Mouse (Mus musculus) neural tube, embryonic 15.5 days (tissue): Measurements from ENCODE around the gene Ugt1a7c. TPM values are rescaled to one million over a fixed set of nuclear protein-coding genes. Genes with fewer than 3 reads are reported as not detected.

Experiments
- ATAC-seq: fragments of 200-750 bp; cut with Nextera tagmentation; 2 replicates; pipeline ENCODE4 v1.8.0; 2017; ENCODE audit warnings: mild to moderate bottlenecking, moderate TSS enrichment, moderate library complexity; ENCODE audit not compliant: low FRiP score
- H3K27ac ChIP-seq: fragments of 300-500 bp; sonication (generic); replicated peaks from 2 replicates; pipeline ENCODE4 v1.5.1; 2015; ENCODE audit warnings: mild to moderate bottlenecking, inconsistent platforms
- H3K27me3 ChIP-seq: fragments of 300-500 bp; sonication (generic); replicated peaks from 2 replicates; pipeline ENCODE4 v1.6.1; 2015; ENCODE audit warnings: inconsistent platforms
- H3K36me3 ChIP-seq: fragments of 300-500 bp; sonication (generic); 2 replicates; pipeline ENCODE4 v1.6.1; 2015; ENCODE audit warnings: inconsistent platforms
- H3K4me1 ChIP-seq: fragments of 300-500 bp; sonication (generic); 2 replicates; pipeline ENCODE4 v1.6.1; 2015; ENCODE audit warnings: inconsistent platforms
- H3K4me2 ChIP-seq: fragments of 300-500 bp; sonication (generic); 2 replicates; pipeline ENCODE4 v1.6.1; 2015; ENCODE audit warnings: inconsistent platforms, mild to moderate bottlenecking, moderate library complexity
- H3K4me3 ChIP-seq: fragments of 300-500 bp; sonication (generic); replicated peaks from 2 replicates; pipeline ENCODE4 v1.5.1; 2015; ENCODE audit warnings: mild to moderate bottlenecking, inconsistent platforms
- H3K9ac ChIP-seq: fragments of 300-500 bp; sonication (generic); replicated peaks from 2 replicates; pipeline ENCODE4 v1.6.1; 2015; ENCODE audit warnings: mild to moderate bottlenecking, inconsistent platforms
- H3K9me3 ChIP-seq: fragments of 300-500 bp; sonication (generic); replicated peaks from 2 replicates; pipeline ENCODE4 v1.6.1; 2016; ENCODE audit warnings: inconsistent platforms
- WGBS: fragments of 180-500 bp; shearing (Covaris S2); methylation state at CpG from one replicate; pipeline ENCODE4 v1.1.7; 2015; ENCODE audit warnings: mixed read lengths; 5-methylcytosine and 5-hydroxymethylcytosine counted together
- polyA plus RNA-seq: library from polyadenylated mRNA; unstranded; fragments of >200 nt; fragmentation: Nextera tagmentation; extraction: Ambion mirVana; gene quantifications from 2 replicates; pipeline ENCODE4 v1.2.1, GENCODE M21; 2015

The Ugt1a7c gene
- polyA plus RNA-seq, 1 experiment from 2014 or later, result 1.5 TPM

DNA sequence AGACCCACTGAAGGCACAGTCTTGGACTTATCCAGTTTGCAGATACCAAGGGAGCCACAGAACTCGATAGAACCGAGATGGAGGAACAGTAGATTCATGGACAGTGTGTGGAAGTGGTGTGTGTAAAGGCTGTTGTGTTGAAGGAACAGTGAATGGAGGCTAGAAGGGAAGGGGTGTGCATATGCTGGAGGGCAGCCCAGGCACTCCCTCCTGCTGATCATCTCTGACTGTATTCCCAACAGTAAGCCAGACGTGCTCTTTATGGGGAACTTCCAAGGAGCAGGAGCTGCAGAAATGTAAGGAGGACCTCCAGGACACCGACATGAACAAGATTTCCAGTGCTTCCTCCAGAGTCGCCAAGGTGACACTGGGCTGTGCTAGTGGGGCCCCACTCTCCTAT is 155.2 kb downstream of the Ugt1a7c start:
- ATAC-seq, result no peak
- H3K4me2 ChIP-seq, result no peak overlapping the region
- H3K9me3 ChIP-seq, result peaks cover 84% of the 10 kb centered on the region
- no peaks in the 10 kb centered on the region for H3K36me3 ChIP-seq
- H3K27me3 ChIP-seq, result no peaks in the 10 kb centered on the region
- no peaks in the 10 kb centered on the region for H3K4me1 ChIP-seq
- 83% methylated on average over 5 of the region's 5 CpGs for WGBS
- no peak overlapping the region for H3K9ac ChIP-seq
- H3K4me3 ChIP-seq, result no peak overlapping the region
- H3K27ac ChIP-seq, result no peak overlapping the region

GRCm38 (mm10) chr1:88253106-88253505 is 158.2 kb downstream of the Ugt1a7c start:
- H3K4me2 ChIP-seq, result no peak overlapping the region
- H3K9ac ChIP-seq, result no peak overlapping the region
- WGBS, result 78% methylated on average over 8 of the region's 8 CpGs
- peaks cover 66% of the 10 kb centered on the region for H3K9me3 ChIP-seq
- H3K4me1 ChIP-seq, result no peaks in the 10 kb centered on the region
- H3K27ac ChIP-seq, result no peak overlapping the region
- H3K4me3 ChIP-seq, result no peak overlapping the region
- H3K27me3 ChIP-seq, result no peaks in the 10 kb centered on the region
- ATAC-seq, result no peak
- no peaks in the 10 kb centered on the region for H3K36me3 ChIP-seq

GRCm38 (mm10) chr1:88253540-88253939 is 158.7 kb downstream of the Ugt1a7c start:
- Histone ChIP-seq H3K27me3 (no peaks in the 10 kb centered on the region), H3K4me1 (no peaks in the 10 kb centered on the region), H3K4me2 (no peak overlapping the region), H3K27ac (no peak overlapping the region), H3K36me3 (no peaks in the 10 kb centered on the region), H3K9me3 (peaks cover 62% of the 10 kb centered on the region), H3K9ac (no peak overlapping the region), H3K4me3 (no peak overlapping the region)
- no peak for ATAC-seq
- 76% methylated on average over 6 of the region's 6 CpGs for WGBS

DNA sequence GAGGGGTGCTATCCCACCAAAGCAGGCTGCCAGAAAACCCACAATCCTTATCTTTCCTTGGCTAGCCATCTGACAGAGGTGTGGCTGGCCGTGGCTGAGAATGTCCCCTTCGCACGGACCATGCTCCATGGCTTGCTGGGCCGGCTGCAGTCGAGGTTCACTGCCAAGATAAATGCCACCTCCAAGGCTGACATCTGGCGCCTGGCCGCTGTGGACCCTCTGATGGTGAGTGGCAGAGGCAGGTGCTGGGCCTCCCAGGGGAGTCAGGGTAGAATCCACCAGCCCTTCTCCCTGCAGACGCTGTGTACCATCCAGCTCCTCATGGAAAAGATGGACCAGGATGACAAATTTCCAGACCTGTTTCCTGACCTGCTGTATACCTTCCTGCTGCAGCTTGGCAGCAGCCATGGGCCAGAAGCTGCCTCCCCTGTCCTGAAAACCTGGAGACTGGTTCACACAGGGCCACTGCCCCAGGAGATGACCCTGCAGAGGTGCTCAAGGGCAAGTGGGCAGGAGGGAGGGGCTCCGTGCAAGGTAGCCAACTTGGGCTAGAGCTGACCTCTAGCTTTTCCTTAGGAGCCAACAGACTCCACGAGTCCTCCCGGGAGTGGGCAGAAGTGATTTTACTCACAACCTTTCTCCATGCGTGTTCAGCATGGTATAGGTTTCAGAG is 160.1 kb downstream of the Ugt1a7c start:
- ATAC-seq, result no peak
- no peak overlapping the region for H3K4me3 ChIP-seq
- no peak overlapping the region for H3K9ac ChIP-seq
- peaks cover 48% of the 10 kb centered on the region for H3K9me3 ChIP-seq
- no peaks in the 10 kb centered on the region for H3K27me3 ChIP-seq
- 90% methylated on average over 12 of the region's 12 CpGs for WGBS
- H3K36me3 ChIP-seq, result peaks cover under 1% of the 10 kb centered on the region
- H3K4me2 ChIP-seq, result no peak overlapping the region
- no peak overlapping the region for H3K27ac ChIP-seq
- H3K4me1 ChIP-seq, result peaks cover 6% of the 10 kb centered on the region

GRCm38 (mm10) chr1:88255466-88255857 is 160.6 kb downstream of the Ugt1a7c start:
- ATAC-seq, result no peak
- H3K27ac ChIP-seq, result no peak overlapping the region
- H3K4me3 ChIP-seq, result no peak overlapping the region
- no peaks in the 10 kb centered on the region for H3K27me3 ChIP-seq
- peaks cover 6% of the 10 kb centered on the region for H3K4me1 ChIP-seq
- no peak overlapping the region for H3K9ac ChIP-seq
- H3K4me2 ChIP-seq, result no peak overlapping the region
- 64% methylated on average over 2 of the region's 2 CpGs for WGBS
- peaks cover 5% of the 10 kb centered on the region for H3K36me3 ChIP-seq
- H3K9me3 ChIP-seq, result peaks cover 43% of the 10 kb centered on the region

GRCm38 (mm10) chr1:88255989-88256754 is 161.3 kb downstream of the Ugt1a7c start:
- Histone ChIP-seq H3K9me3 (peaks cover 36% of the 10 kb centered on the region), H3K27ac (no peak overlapping the region), H3K4me1 (peaks cover 6% of the 10 kb centered on the region), H3K4me3 (no peak overlapping the region), H3K9ac (no peak overlapping the region), H3K36me3 (peaks cover 12% of the 10 kb centered on the region), H3K4me2 (no peak overlapping the region), H3K27me3 (no peaks in the 10 kb centered on the region)
- 83% methylated on average over 13 of the region's 13 CpGs for WGBS
- no peak for ATAC-seq

DNA sequence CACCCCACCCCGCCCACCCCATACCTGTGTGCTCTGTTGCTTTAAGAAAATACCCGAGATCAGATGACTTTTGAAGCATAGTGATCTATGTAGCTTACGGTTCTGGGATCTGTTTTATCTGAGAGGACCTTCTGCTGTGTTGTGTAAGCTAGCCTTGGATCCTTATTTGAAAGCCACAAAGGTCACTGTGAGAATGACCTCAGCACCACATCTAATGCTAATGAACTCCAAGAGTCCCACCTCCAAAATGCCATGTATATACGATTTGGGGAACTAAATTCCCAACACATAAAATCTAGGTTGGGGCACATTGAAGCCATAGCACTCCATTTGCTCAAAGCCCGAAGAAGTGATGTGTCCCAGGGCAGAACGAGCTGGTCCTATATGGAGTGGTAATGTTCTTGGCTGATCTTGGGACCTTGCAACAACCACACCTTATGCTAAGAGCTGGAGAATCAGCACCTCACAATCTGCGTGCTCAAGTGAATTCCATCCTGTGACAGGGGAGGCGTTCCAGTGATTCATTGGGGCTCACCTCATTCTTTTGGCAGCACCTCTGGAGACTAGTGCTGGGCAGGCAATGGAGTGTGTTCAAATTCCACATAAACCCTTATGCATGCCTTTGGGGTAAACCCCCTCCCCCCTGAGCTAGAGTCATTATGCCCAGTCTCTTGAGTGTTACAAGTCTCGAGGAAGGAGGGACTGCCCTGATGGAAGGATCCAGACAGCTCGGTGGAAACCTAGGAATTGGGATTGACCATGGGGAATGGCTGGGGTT is 162.2 kb downstream of the Ugt1a7c start:
- Histone ChIP-seq H3K27ac (no peak overlapping the region), H3K4me1 (peaks cover 6% of the 10 kb centered on the region), H3K36me3 (peaks cover 20% of the 10 kb centered on the region), H3K27me3 (no peaks in the 10 kb centered on the region), H3K9me3 (peaks cover 33% of the 10 kb centered on the region), H3K4me3 (no peak overlapping the region), H3K4me2 (no peak overlapping the region), H3K9ac (no peak overlapping the region)
- WGBS, result 82% methylated on average over 10 of the region's 10 CpGs
- ATAC-seq, result no peak

DNA sequence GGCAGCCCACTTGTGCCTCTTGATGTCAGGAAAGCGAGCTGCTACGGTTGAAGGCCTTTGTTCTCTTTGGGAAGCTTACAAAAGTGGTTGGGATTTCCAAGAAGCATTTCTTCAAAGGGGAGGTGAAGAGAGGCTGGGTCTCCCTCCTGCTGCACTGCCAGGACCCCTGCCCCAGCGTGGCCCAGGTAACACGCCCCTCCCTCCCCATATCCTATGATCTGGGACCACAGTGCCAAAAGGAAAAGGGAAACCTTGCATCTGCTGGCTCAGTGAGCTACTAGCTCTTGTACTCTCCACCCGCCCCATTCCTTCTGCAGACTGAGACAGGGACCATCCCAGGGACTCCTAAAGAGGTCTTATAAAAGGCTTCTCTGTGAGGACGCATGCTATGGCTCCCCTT is 162.8 kb downstream of the Ugt1a7c start:
- Histone ChIP-seq H3K4me2 (no peak overlapping the region), H3K4me3 (no peak overlapping the region), H3K9me3 (peaks cover 27% of the 10 kb centered on the region), H3K9ac (no peak overlapping the region), H3K27ac (no peak overlapping the region), H3K36me3 (peaks cover 26% of the 10 kb centered on the region), H3K4me1 (peaks cover 6% of the 10 kb centered on the region), H3K27me3 (no peaks in the 10 kb centered on the region)
- 83% methylated on average over 6 of the region's 6 CpGs for WGBS
- ATAC-seq, result no peak

DNA sequence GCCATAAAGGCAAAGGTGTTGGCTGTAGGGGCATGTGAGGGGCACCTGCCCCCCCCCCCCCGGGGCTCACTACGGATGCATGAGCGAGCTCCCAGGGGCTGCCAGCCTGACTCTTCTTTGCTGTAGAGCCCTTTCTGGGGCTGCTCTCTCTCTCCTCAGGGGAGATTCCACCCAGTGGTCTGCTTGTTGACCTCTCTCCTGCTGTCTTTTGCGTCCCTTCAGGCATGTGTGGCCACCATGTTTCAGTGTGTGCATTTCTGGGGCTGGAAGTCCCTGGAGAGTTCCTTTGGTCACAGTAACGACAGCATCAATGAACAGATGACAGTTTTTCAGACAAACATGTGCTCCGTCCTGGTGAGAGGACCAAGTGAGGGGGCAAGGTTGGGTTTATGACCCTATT is 163.5 kb downstream of the Ugt1a7c start:
- H3K4me2 ChIP-seq, result no peak overlapping the region
- H3K9me3 ChIP-seq, result peaks cover 24% of the 10 kb centered on the region
- ATAC-seq, result no peak
- H3K4me1 ChIP-seq, result peaks cover 6% of the 10 kb centered on the region
- H3K36me3 ChIP-seq, result peaks cover 33% of the 10 kb centered on the region
- H3K27me3 ChIP-seq, result no peaks in the 10 kb centered on the region
- 67% methylated on average over 6 of the region's 6 CpGs for WGBS
- no peak overlapping the region for H3K9ac ChIP-seq
- H3K27ac ChIP-seq, result no peak overlapping the region
- no peak overlapping the region for H3K4me3 ChIP-seq

GRCm38 (mm10) chr1:88258881-88259642 is 164.2 kb downstream of the Ugt1a7c start:
- H3K36me3 ChIP-seq, result peaks cover 40% of the 10 kb centered on the region
- WGBS, result 79% methylated on average over 8 of the region's 8 CpGs
- peaks cover 19% of the 10 kb centered on the region for H3K9me3 ChIP-seq
- H3K27me3 ChIP-seq, result no peaks in the 10 kb centered on the region
- no peak overlapping the region for H3K9ac ChIP-seq
- no peak overlapping the region for H3K4me3 ChIP-seq
- no peak overlapping the region for H3K27ac ChIP-seq
- no peak for ATAC-seq
- H3K4me2 ChIP-seq, result no peak overlapping the region
- H3K4me1 ChIP-seq, result peaks cover 6% of the 10 kb centered on the region

- peaks cover 45% of the 10 kb centered on the region for H3K36me3 ChIP-seq
These were observed 164.8 kb downstream of the Ugt1a7c start for GRCm38 (mm10) chr1:88259643-88260024.

More at GRCm38 (mm10) chr1:88259643-88260024, 164.8 kb downstream of the Ugt1a7c start:
- Histone ChIP-seq H3K4me1 (peaks cover 6% of the 10 kb centered on the region), H3K9ac (no peak overlapping the region), H3K27me3 (no peaks in the 10 kb centered on the region), H3K4me2 (no peak overlapping the region), H3K9me3 (peaks cover 15% of the 10 kb centered on the region), H3K27ac (no peak overlapping the region), H3K4me3 (no peak overlapping the region)
- WGBS, result 84% methylated on average over 4 of the region's 4 CpGs
- ATAC-seq, result peak; percentile 4; the same call in 1 of the 2 replicates
